Mouse (Mus musculus): ENCODE measurements at regions not wholly inside any gene's neighbourhood (a gene's known extent, or its start where the extent isn't known, plus 50 kb on each side); places are given as distances from the start of the nearest gene placed in this dataset.

DNA sequence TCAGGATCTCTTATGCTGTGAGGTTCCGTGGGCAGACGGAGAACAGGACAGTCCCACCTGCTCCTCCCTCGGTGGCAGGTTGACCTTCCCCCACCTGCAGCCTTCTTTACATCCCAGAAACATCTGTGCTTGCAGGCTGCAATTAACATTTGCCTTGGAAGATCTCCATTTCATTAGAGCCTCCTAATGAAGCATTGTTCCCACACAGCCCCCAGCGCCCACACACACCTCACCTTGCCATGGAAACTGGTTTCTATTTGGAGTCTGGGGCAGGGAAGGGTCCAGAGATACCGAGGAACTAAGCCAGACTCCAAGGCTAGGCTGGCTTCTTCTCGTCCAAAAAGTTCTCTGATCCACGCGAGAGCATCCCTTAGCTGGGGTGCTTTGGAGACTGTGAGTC lies 56.6 kb upstream of the Rpl38 start:
- H3K36me3 ChIP-seq = no peaks in the 10 kb centered on the region

DNA sequence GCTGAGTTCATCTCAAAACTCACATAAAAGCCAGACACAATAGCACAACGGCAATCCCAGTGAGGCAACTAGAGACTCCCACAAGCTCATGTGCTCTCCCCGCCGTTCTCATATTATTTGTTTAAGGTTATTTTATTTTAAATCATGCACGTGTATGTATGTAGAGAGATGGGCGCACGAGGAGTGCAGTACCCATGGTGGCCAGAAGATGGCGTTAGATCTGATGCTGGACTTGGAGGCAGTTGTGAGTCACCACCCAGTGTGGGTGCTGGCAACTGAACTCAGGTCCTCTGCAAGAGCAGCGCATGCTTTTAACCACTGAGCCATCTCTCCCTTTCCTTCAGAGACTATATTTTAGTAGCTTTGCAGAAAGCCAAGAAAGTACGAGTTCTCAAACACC lies 60.3 kb upstream of the Rpl38 start:
- Histone ChIP-seq H3K9ac (no peak overlapping the region), H3K36me3 (no peaks in the 10 kb centered on the region), H3K9me3 (no peaks in the 10 kb centered on the region), H3K4me1 (no peaks in the 10 kb centered on the region), H3K27me3 (no peaks in the 10 kb centered on the region), H3K27ac (no peak overlapping the region), H3K4me3 (no peak overlapping the region), H3K4me2 (no peak overlapping the region)
- ATAC-seq (ENCODE audit: insufficient number of reproducible peaks, insufficient read depth, low FRiP score, low TSS enrichment, low read depth) = no peak
- WGBS = 92% methylated on average over 9 of the region's 9 CpGs

More for the DNA sequence above, 56.6 kb upstream of the Rpl38 start:
- Histone ChIP-seq H3K27ac (no peak overlapping the region), H3K9me3 (no peaks in the 10 kb centered on the region), H3K4me2 (no peak overlapping the region), H3K9ac (no peak overlapping the region), H3K4me3 (no peak overlapping the region), H3K4me1 (no peaks in the 10 kb centered on the region), H3K27me3 (no peaks in the 10 kb centered on the region)
- WGBS = 74% methylated on average over 8 of the region's 8 CpGs
- ATAC-seq (ENCODE audit: insufficient number of reproducible peaks, insufficient read depth, low FRiP score, low TSS enrichment, low read depth) = no peak

DNA sequence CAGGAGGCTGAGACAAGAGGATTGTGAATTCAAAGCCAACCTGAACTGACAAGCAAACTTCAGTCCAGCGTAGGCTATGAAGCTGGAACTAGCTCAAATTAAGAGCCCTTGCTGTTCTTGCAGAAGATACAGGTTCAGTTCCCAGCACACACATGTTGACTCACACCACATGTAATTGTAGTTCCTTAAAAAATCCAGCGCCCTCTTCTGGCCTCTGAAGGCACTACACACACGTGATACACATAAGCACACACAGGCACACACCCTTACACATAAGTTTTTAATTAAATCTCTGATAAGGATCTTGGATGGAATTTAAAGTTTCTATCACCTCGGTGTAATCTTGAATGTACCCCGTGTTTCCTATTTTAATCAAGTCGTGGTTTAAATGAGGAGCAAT lies 65.2 kb upstream of the Rpl38 start:
- Histone ChIP-seq H3K4me1 (no peaks in the 10 kb centered on the region), H3K4me3 (no peak overlapping the region), H3K9ac (no peak overlapping the region), H3K36me3 (no peaks in the 10 kb centered on the region), H3K9me3 (no peaks in the 10 kb centered on the region), H3K27me3 (no peaks in the 10 kb centered on the region), H3K27ac (no peak overlapping the region), H3K4me2 (no peak overlapping the region)
- no peak for ATAC-seq (ENCODE audit: insufficient number of reproducible peaks, insufficient read depth, low FRiP score, low TSS enrichment, low read depth)
- WGBS = 72% methylated on average over 6 of the region's 6 CpGs

DNA sequence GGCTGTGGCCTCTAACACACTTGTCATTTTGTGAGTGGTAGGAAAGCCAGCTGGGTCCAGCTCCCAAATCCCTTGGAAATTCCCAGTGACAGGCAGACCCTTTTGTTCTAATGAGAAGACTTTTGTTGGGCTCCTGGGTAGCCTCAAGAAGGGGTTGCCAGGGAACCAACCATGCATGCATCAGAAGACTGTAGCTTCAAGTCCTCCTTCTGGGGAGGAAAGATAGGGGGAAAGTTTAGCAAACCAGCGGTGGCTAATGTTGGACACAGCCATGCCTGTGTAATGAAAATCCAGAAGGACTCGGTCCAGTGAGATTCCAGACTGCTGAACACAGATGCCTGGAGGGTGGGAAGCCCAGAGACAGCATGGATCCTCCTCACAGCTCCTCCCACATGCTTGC lies 71.1 kb upstream of the Rpl38 start:
- no peak overlapping the region for H3K9ac ChIP-seq
- 27% methylated on average over 2 of the region's 2 CpGs for WGBS
- no peaks in the 10 kb centered on the region for H3K9me3 ChIP-seq
- no peak overlapping the region for H3K4me3 ChIP-seq
- no peak for ATAC-seq (ENCODE audit: insufficient number of reproducible peaks, insufficient read depth, low FRiP score, low TSS enrichment, low read depth)
- no peak overlapping the region; the same call in 1 of the 2 replicates for H3K27ac ChIP-seq
- H3K36me3 ChIP-seq = no peaks in the 10 kb centered on the region
- H3K4me2 ChIP-seq = no peak overlapping the region
- H3K27me3 ChIP-seq = no peaks in the 10 kb centered on the region
- peaks cover 5% of the 10 kb centered on the region for H3K4me1 ChIP-seq

DNA sequence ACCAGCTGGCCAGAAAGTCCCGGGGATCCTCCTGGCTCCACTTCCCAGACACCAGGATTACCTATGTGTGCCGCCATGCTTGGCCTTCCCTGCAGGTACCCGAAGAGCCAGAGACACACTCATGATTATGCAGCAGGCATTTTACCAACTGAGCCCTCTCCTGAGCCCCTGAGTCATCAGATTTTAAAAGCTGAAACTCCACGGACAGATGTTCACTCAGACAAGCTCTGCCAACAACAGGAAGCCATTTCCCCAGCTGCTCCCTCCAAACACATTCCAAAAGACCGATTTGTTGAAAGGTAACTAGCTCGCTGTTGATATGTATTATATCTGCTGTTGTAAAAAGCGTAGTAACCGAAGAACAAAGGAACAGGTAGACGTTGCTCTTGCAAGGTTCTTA lies 75.4 kb upstream of the Rpl38 start:
- H3K4me3 ChIP-seq = no peak overlapping the region
- no peaks in the 10 kb centered on the region for H3K27me3 ChIP-seq
- no peaks in the 10 kb centered on the region for H3K36me3 ChIP-seq
- H3K4me1 ChIP-seq = peaks cover 5% of the 10 kb centered on the region
- 57% methylated on average over 9 of the region's 9 CpGs for WGBS
- no peak for ATAC-seq (ENCODE audit: insufficient number of reproducible peaks, insufficient read depth, low FRiP score, low TSS enrichment, low read depth)
- no peak overlapping the region for H3K4me2 ChIP-seq
- H3K27ac ChIP-seq = no peak overlapping the region
- H3K9ac ChIP-seq = no peak overlapping the region
- H3K9me3 ChIP-seq = no peaks in the 10 kb centered on the region

DNA sequence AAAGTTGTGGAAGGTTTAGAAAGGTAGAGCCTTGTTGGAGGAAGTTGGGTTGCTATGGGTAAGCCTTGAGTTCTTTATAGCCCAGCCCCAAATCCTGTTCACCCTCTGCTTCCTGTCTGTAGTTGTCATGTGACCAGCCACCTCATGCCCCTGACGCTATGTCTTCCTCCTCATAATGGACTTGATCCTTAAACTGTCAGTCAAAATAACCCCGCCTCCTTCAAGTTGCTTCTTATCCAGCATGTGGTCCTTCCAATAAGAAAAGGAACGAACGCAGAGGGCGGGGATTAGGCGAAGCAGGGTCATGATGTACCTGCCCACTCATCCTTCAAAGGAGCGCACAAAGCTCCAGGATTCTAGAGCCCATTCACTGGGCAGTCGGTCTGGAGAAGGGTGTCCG lies 79.8 kb upstream of the Rpl38 start:
- Histone ChIP-seq H3K27me3 (no peaks in the 10 kb centered on the region), H3K36me3 (no peaks in the 10 kb centered on the region), H3K4me3 (no peak overlapping the region), H3K4me1 (peaks cover 5% of the 10 kb centered on the region), H3K27ac (no peak overlapping the region), H3K9me3 (0 out of 2 replicates have a peak, but pooled peaks cover 6% of the 10 kb centered on the region), H3K4me2 (no peak overlapping the region), H3K9ac (no peak overlapping the region)
- 71% methylated on average over 9 of the region's 9 CpGs for WGBS
- no peak for ATAC-seq (ENCODE audit: insufficient number of reproducible peaks, insufficient read depth, low FRiP score, low TSS enrichment, low read depth)

DNA sequence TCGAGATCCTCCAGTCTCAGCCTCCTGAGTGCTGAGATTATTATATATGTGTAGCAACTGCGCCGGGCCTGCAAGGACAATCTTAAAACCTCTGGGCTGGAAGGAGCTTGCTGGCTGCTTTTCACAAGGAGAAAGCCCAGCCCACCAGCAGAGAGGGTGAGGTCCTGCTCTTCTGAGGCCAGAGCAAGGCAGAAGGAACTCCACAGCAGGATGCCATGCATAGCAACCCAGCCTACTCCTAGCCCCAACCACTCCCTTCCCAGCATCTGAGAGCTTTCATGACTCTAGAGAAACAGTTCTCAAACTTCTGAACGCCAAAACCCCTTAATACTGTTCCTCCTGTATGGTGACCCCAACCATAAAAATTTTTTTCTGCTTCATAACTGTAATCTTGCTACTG lies 80.3 kb upstream of the Rpl38 start:
- no peak for ATAC-seq (ENCODE audit: insufficient number of reproducible peaks, insufficient read depth, low FRiP score, low TSS enrichment, low read depth)
- 0 out of 2 replicates have a peak, but pooled peaks cover 6% of the 10 kb centered on the region for H3K9me3 ChIP-seq
- H3K27ac ChIP-seq = no peak overlapping the region
- no peak overlapping the region for H3K4me3 ChIP-seq
- no peak overlapping the region for H3K9ac ChIP-seq
- WGBS = 89% methylated on average over 4 of the region's 4 CpGs
- H3K4me1 ChIP-seq = peaks cover 3% of the 10 kb centered on the region
- H3K36me3 ChIP-seq = no peaks in the 10 kb centered on the region
- H3K27me3 ChIP-seq = no peaks in the 10 kb centered on the region
- H3K4me2 ChIP-seq = no peak overlapping the region

DNA sequence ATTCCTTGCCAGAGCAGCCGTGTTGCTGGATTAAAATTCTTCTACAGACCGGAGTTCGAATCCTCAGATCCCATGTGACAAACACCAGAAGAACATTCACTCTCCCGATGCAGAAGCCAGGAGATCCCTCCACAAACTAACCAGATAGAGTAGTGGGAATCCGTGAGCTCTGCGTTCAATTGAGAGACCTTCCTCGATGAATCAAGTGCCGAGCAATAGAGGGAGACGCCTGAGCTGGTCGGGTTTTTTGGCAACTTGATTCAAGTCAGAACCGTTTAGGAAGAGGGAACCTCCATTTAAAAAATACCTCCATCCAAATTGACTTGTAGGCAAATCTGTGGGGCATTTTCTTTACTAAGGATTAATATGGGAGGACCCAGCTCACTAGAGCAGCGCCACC lies 81.9 kb upstream of the Rpl38 start:
- Histone ChIP-seq H3K27ac (no peak overlapping the region), H3K36me3 (no peaks in the 10 kb centered on the region), H3K4me1 (no peaks in the 10 kb centered on the region), H3K4me2 (no peak overlapping the region), H3K9ac (no peak overlapping the region), H3K9me3 (0 out of 2 replicates have a peak, but pooled peaks cover 6% of the 10 kb centered on the region), H3K4me3 (no peak overlapping the region), H3K27me3 (no peaks in the 10 kb centered on the region)
- 82% methylated on average over 12 of the region's 12 CpGs for WGBS
- ATAC-seq (ENCODE audit: insufficient number of reproducible peaks, insufficient read depth, low FRiP score, low TSS enrichment, low read depth) = no peak

DNA sequence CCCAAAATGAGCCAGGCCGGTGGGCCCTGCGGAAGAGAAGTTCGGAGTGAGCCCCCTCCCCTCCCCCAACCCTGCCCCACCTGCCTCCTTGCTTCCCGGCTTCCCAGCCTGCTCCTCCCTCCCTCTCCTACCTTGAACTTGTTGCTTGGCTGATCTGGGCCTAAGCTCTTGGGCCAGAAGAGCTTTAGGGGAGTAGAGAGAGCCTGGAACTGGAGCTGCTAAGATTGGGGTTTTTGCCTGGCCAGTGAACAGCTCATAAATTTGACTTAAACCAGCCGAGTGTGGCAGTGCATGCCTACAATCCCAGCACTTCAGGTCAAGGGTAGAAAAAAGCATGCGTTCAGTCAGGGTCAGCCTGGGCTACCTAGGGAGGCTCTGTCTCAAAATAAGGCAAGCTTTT lies 83.5 kb upstream of the Rpl38 start:
- no peak for ATAC-seq (ENCODE audit: insufficient number of reproducible peaks, insufficient read depth, low FRiP score, low TSS enrichment, low read depth)
- H3K4me1 ChIP-seq = no peaks in the 10 kb centered on the region
- H3K27me3 ChIP-seq = no peaks in the 10 kb centered on the region
- H3K9me3 ChIP-seq = 0 out of 2 replicates have a peak, but pooled peaks cover 6% of the 10 kb centered on the region
- 72% methylated on average over 6 of the region's 6 CpGs for WGBS
- H3K9ac ChIP-seq = no peak overlapping the region
- no peak overlapping the region for H3K4me3 ChIP-seq
- no peaks in the 10 kb centered on the region for H3K36me3 ChIP-seq
- H3K27ac ChIP-seq = no peak overlapping the region
- H3K4me2 ChIP-seq = no peak overlapping the region

DNA sequence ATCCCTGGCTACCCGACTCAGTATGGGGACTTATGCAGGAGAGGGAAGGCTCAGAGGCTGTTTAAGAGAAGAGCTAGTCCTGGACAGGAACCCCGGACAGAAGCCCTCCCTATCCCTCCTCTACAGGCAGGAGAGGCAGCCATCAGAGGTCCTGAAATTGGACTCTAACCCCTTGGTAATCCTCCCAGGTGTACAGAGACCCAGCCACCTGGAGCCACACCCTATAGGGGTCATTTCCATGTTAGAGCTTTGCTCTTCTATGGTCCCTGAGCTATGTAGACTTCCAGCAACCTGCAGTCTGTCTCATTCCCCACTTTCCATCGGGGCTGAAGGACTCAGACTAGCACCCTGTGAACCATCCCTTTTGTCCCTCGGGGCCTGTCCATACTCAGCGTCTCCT lies 84.2 kb upstream of the Rpl38 start:
- Histone ChIP-seq H3K9ac (no peak overlapping the region), H3K27me3 (no peaks in the 10 kb centered on the region), H3K36me3 (no peaks in the 10 kb centered on the region), H3K9me3 (0 out of 2 replicates have a peak, but pooled peaks cover 6% of the 10 kb centered on the region), H3K4me1 (no peaks in the 10 kb centered on the region), H3K4me2 (no peak overlapping the region), H3K4me3 (no peak overlapping the region), H3K27ac (no peak overlapping the region)
- 78% methylated on average over 5 of the region's 5 CpGs for WGBS
- ATAC-seq (ENCODE audit: insufficient number of reproducible peaks, insufficient read depth, low FRiP score, low TSS enrichment, low read depth) = no peak

DNA sequence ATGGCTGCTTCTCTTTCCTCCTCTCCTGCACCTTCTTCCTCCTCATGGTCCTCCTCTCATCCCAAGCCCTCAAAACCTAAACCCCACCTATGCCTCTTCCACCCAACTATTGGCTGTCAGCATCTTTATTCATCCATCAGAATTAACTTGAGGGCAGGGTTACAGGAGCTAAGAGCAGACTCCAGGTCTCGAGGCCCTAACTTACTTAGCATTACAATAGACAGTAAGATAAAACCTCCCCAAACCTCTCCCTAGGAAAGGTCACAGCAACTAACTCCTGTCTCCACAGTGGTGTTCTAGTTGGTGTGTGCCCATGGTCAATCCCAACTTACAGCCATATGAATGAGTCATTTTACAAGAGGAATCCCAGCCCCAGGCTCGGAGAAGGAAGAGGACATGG lies 88.3 kb upstream of the Rpl38 start:
- Histone ChIP-seq H3K4me1 (no peaks in the 10 kb centered on the region), H3K4me2 (no peak overlapping the region), H3K9ac (no peak overlapping the region), H3K9me3 (0 out of 2 replicates have a peak, but pooled peaks cover 6% of the 10 kb centered on the region), H3K4me3 (no peak overlapping the region), H3K36me3 (no peaks in the 10 kb centered on the region), H3K27me3 (no peaks in the 10 kb centered on the region), H3K27ac (no peak overlapping the region)
- no peak for ATAC-seq (ENCODE audit: insufficient number of reproducible peaks, insufficient read depth, low FRiP score, low TSS enrichment, low read depth)
- 63% methylated on average over 2 of the region's 2 CpGs for WGBS

DNA sequence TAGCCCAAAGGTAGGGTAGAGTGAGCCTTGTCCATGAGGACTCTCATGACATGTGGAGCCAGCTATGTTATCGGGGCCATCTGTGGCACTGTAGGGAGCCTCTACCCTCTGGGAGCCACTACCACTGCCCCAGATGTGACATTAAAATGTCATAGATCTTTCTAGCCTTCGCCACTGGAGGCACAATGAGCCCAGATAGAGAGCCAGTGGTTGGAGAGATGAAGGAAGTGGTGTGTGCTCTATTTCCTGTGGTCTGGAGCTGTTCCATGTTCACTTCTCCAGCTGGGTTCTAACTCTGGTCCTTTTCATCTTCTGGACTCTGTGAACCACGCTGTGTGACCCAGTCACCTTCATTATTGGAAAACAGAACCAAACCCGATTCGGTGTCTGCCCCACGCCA lies 89.8 kb upstream of the Rpl38 start:
- no peak overlapping the region for H3K27ac ChIP-seq
- no peak overlapping the region for H3K4me2 ChIP-seq
- no peaks in the 10 kb centered on the region for H3K4me1 ChIP-seq
- WGBS = 87% methylated on average over 6 of the region's 6 CpGs
- 0 out of 2 replicates have a peak, but pooled peaks cover 6% of the 10 kb centered on the region for H3K9me3 ChIP-seq
- no peak overlapping the region for H3K9ac ChIP-seq
- H3K36me3 ChIP-seq = no peaks in the 10 kb centered on the region
- no peak overlapping the region for H3K4me3 ChIP-seq
- no peaks in the 10 kb centered on the region for H3K27me3 ChIP-seq
- ATAC-seq (ENCODE audit: insufficient number of reproducible peaks, insufficient read depth, low FRiP score, low TSS enrichment, low read depth) = no peak

DNA sequence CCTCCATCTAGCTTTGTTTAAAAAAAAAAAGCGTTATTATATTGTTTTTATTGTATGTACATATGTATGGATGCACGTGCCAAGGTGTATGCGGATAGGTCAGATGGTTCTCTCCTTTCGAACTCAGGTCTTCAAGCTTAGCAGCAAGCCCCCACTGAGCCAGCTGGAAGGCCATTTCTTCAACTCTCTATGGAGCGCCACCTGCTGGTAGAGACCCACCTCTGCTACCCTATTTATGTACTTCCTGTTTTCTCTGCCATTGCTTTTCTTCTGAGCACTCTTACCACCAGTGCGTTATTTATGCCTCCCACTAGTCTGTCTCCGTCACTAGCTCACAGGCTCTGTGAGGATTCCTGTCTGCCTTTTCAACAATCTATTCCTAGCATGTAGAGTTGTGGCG lies 91.5 kb upstream of the Rpl38 start:
- Histone ChIP-seq H3K4me1 (no peaks in the 10 kb centered on the region), H3K4me2 (no peak overlapping the region), H3K9ac (no peak overlapping the region), H3K4me3 (no peak overlapping the region), H3K9me3 (0 out of 2 replicates have a peak, but pooled peaks cover 6% of the 10 kb centered on the region), H3K27me3 (no peaks in the 10 kb centered on the region), H3K27ac (no peak overlapping the region), H3K36me3 (no peaks in the 10 kb centered on the region)
- ATAC-seq (ENCODE audit: insufficient number of reproducible peaks, insufficient read depth, low FRiP score, low TSS enrichment, low read depth) = no peak
- WGBS = 86% methylated on average over 8 of the region's 8 CpGs

Data from embryonic facial prominence, embryonic 13.5 days (tissue).